Mouse (Mus musculus): Measurements from ENCODE around the gene Slc3a1. TPM values are rescaled to one million over a fixed set of nuclear protein-coding genes. Genes with fewer than 3 reads are reported as not detected.

Gene Slc3a1
- under 1 TPM; 0.79 to 0.94 TPM for polyA plus RNA-seq (2017; shearing (Covaris generic))

GRCm38 (mm10) chr17:85028093-85028739, at the start of gene Slc3a1:
Gene Slc3a1 (plus strand): TSS chr17:85028376.
- no peak for ATAC-seq

DNA sequence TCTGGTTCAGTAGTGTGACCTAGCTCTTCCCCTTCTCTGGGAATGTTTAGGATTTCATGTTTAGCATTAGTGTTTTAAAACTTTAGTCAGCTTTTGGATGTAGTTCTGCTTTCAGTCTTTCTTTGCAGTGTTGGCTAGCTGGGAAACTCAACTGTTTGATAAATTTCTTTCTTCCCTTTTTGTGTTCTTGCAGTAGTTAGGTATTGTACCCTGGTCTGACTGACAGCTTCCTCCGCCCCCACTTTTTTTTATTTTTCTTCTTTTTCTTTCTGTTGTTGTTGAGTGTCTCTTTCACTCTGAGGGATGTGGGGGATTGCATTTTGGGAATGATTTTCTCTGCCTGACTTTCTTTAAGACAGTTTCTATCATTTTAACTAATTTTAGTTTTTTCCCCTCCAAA, 46.5 kb upstream of the Slc3a1 start:
- no peak for ATAC-seq

DNA sequence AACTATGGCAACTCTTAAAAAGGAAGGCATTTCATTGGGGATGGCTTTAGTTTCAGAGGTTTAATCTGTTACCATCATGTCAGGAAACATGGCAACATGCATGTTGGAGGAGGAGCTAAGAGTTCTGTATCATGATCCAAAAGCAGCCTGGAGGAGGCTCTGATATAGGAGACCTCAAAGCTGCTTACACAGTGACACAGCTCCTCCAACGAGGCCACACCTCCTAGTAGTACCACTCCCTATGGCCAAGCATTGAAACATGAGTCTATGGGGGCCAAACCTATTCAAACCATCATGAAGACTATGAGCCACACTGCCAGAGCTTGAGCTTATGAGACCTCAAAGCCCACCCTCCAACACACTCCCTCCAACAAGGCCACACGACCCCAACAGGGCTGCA, 45.4 kb upstream of the Slc3a1 start:
- no peak for ATAC-seq

DNA sequence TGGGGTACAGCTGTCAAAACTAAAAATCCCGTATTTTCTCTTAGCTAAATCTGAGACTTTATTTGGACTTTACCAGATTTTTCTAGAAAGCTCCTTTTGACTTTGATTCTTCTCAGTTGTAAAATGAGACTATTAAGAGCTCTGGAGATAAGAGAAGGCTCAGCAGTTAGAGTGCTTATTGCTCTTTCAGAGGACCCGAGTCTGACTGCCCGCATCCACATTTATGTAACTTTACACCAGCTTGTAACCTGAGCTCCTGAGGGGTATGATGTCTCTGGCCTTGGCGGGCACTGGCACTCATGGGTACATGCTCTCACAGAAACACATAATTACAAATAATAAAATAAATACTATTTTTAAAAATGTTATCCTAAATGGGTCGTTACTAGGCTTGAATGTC, 41.8 kb upstream of the Slc3a1 start:
- no peak for ATAC-seq

- ATAC-seq = no peak
Observed at GRCm38 (mm10) chr17:84987834-84988410, 40.3 kb upstream of the Slc3a1 start.

DNA sequence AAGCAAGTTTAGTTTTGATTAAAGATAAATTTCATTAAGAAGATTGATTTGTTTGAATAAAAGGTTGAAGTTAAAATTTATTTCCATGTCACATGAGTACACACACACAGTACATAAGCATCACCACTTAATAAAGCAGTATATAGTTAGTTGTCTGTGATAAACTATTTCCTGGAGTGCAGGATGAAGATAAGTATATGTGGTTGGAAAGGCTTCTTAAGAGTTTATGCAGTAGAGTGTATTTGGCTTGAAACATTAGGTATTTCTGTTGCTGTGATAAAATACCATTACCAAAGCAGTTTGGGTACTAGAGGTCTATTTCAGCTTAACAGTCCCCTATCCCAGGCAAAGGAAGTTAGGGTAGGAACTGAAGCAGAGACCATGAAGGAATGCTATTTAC, 39.7 kb upstream of the Slc3a1 start:
- ATAC-seq = no peak

GRCm38 (mm10) chr17:84995844-84996243, 32.3 kb upstream of the Slc3a1 start:
- ATAC-seq = no peak

DNA sequence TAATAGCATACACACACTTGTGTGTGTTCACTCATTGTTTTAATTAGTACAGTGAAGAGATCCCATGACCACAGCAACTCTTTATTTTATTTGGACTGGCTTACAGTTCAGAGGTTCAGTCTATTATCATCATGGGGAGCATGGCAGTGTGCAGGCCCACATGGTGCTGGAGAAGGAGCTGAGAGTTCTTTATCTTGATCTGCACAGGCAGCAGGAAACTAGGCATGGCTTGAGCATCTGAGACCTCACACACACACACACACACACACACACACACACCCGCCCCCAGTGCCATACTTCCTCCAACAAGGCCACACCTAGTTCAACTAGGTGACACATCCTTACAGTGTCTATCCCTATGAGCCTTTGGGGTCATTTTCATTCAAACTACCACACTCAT, 30.5 kb upstream of the Slc3a1 start:
- peak; percentile 67 for ATAC-seq

- ATAC-seq = no peak
Observed at GRCm38 (mm10) chr17:84999636-85000035, 28.5 kb upstream of the Slc3a1 start.

- no peak for ATAC-seq
Observed at GRCm38 (mm10) chr17:85013485-85013884, 14.7 kb upstream of the Slc3a1 start.

GRCm38 (mm10) chr17:85014632-85015031, 13.5 kb upstream of the Slc3a1 start:
- ATAC-seq = no peak

- ATAC-seq = no peak
Observed at GRCm38 (mm10) chr17:85018344-85018743, 9.8 kb upstream of the Slc3a1 start.

- peak; percentile 25 for ATAC-seq
Observed at GRCm38 (mm10) chr17:85018794-85019193, 9.4 kb upstream of the Slc3a1 start.

DNA sequence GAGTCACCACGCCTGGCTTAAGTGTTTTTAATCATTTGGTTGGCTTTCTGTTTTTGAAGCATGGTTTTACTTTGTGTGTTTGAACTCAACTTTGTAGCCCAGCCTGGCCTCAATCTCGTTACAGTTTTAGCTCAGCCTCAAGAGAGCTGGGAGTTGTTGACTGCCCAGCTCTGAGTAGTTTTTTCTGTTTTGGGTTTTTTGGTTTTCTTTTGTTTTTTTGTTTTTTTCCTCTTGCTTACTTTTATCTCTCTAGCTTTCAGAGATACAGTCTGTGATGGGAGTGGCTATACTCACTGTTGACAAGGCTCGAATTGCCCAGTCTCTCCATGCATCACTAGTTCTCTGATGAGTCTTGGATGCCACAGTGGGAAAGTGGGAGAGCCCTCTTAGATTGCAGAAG, 7.8 kb upstream of the Slc3a1 start:
- ATAC-seq = no peak

- ATAC-seq = peak; percentile 88
Observed at GRCm38 (mm10) chr17:85023247-85024167, 4.7 kb upstream of the Slc3a1 start.

- no peak for ATAC-seq
Observed at GRCm38 (mm10) chr17:85024237-85024636, 3.9 kb upstream of the Slc3a1 start.

- no peak for ATAC-seq
Observed at GRCm38 (mm10) chr17:85025151-85025550, 3.0 kb upstream of the Slc3a1 start.

DNA sequence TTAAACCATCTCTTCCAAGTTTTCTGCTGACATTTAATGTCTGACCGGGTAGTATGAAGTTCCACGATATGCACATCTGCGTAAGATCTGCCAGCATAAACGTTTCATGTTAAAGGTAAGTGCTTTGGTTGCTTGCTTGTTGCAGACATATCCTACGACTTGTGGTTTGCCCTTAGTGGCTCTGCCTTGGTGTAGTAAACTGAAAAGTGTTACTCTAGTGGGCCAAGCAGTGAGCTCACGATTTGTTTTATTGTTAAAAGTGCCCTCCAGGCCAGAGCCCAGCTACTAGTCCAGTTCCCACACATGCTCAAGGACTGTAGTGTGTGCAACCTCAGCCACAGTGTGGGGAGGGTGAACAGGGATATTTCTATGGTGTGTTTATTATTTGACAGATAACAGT, 1.7 kb upstream of the Slc3a1 start:
- ATAC-seq = no peak

DNA sequence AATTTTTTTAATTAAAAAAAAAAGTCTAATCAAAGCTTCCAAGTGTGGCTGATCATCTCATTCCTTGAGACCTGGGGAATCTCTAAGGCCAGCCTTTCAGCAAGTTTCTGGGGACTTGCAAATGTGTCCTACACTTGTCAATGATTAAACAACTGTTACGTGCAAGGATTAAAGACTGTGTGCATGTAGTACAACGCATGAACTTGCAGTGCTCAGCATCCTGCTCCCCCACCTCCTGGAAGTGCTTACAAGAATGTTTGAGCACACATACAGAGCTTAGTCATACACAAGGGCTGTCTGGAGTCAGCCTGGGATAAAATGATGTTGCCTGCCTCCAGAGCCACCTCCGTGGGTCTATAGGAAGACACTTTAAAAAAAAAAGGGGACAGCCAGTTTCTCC, 929 bp upstream of the Slc3a1 start:
- no peak for ATAC-seq

- ATAC-seq = no peak
Observed at GRCm38 (mm10) chr17:85028797-85029196, 621 bp downstream of the Slc3a1 start.

DNA sequence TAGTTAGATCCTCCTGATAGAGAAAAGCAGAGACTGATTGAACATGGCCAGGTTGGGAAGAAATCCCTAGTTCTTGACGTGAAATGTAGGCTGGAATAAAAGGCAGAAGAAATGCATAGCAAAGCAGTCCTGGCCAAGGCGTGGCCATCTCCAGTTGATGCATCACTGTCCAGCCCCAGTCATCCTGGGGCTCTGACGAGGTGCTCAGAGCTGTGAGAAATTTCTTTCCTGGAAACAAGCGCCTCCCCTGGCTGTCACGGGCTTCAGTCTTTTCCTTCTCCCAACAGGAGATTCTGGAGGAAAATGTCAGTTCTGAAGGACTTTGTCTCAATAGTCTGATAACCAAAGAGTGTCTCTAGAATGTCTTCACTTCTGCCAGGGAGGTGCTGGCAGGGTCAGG, 2.5 kb downstream of the Slc3a1 start:
- no peak for ATAC-seq

- no peak for ATAC-seq
Observed at GRCm38 (mm10) chr17:85033087-85033486, 4.9 kb downstream of the Slc3a1 start.

DNA sequence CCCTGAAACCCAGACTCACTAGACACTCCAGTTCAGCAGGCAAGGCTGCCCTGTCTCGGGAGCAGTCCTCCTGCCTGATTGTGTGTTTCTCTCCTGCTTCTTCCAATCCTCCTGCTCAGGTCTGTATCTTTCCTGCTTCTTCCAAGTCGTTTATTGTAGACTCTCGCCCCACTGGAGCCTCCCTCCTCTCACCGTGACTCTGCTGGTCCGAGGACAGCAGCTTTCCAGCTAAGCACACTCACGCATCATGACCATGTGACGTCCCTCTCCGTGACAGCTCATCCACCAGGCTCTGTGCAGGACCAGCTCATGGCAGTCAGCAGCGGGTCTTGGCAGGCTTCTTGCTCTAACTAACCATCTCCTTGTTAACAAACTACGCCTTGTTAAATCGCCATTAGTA, 5.9 kb downstream of the Slc3a1 start:
- ATAC-seq = no peak

GRCm38 (mm10) chr17:85037855-85038254, 9.7 kb downstream of the Slc3a1 start:
- no peak for ATAC-seq
